Mouse (Mus musculus): ENCODE results near the gene Myo3a. TPM values are rescaled to one million over a fixed set of nuclear protein-coding genes. Genes with fewer than 3 reads are reported as not detected.

Gene Myo3a
- total and polyA plus RNA-seq, 3 experiments, result not detected

DNA sequence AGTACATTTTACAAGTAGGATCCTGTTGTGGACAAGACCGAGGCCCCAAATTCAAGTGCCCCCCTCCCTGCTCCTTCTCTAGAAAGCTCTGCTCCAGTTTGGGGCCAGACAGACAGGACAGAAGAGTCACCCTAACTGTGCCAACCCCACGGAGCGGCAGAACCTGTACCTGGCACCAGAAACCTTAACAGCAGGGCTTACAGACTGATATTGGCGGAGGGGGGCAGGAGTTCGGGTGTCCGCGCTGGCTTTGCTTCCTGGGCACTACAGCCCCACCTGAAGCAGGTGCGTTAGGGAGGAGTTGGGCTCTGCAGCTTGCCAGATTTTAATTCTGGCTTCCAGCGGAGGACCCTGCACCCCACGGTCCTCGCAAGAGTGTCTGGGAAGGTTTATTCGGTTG is 392.1 kb downstream of the Myo3a start:
- Histone ChIP-seq H3K79me2 (replicated peaks; ENCODE audit: control insufficient read depth, extremely low read depth, insufficient read depth, poor library complexity, severe bottlenecking) (no peaks in the 10 kb centered on the region), H3K4me1 (ENCODE audit: control insufficient read depth in 1 of 2, insufficient read depth in 2 of 2) (no peaks in the 10 kb centered on the region), H3K27me3 (replicated peaks) (no peaks in the 10 kb centered on the region), H3K4me3 (replicated peaks in 1 of 3; ENCODE audit: low read depth in 2 of 3, low read length in 2 of 3, poor library complexity in 1 of 3) (no peak overlapping the region), H3K9ac (ENCODE audit: insufficient read depth, low read depth) (no peak overlapping the region), H3K4me2 (ENCODE audit: insufficient read depth, low read depth, poor library complexity, severe bottlenecking) (no peak overlapping the region), H3K27ac (ENCODE audit: insufficient read depth, low read depth) (no peak overlapping the region), H3K36me3 (replicated peaks in 1 of 2; ENCODE audit: control insufficient read depth in 1 of 2, insufficient read depth in 1 of 2, low read length in 1 of 2) (no peaks in the 10 kb centered on the region), H3K9me3 (replicated peaks; ENCODE audit: low read length) (peaks cover 11% of the 10 kb centered on the region)
- in situ Hi-C loops (cut with MboI; ENCODE audit: low pct_ligation_motif_present, low pct_unique_long_range_greater_than_20kb, low sequenced_read_pairs), result no loop called here
- TF ChIP-seq ZKSCAN1 (IDR thresholded peaks at IDR 0.05; ENCODE audit: borderline replicate concordance, low read depth, low read length) (no peak), POLR2A (IDR thresholded peaks at IDR 0.05; ENCODE audit: low read depth, low read length) (no peak), UBTF (IDR thresholded peaks at IDR 0.05; ENCODE audit: low read depth, low read length) (no peak), RAD21 (IDR thresholded peaks at IDR 0.05; ENCODE audit: low read depth, low read length) (no peak), TBP (conservative IDR thresholded peaks at IDR 0.05; ENCODE audit: low read depth, low read length) (no peak), ELF1 (IDR thresholded peaks at IDR 0.05; ENCODE audit: low read depth, low read length) (no peak), CHD2 (IDR thresholded peaks at IDR 0.05; ENCODE audit: low read length) (no peak), ETS1 (conservative IDR thresholded peaks at IDR 0.05; ENCODE audit: low read depth, low read length) (no peak), MAZ (IDR thresholded peaks at IDR 0.05; ENCODE audit: low read depth, low read length) (no peak)
- dilution Hi-C loops (cut with MboI; ENCODE audit: extremely low pct_ligation_motif_present, extremely low pct_unique_long_range_greater_than_20kb, low sequenced_read_pairs), result no loop called here
- DNase-seq (ENCODE audit: extremely low read depth), result no peak

GRCm38 (mm10) chr2:22620030-22620429 is 392.7 kb downstream of the Myo3a start:
- Histone ChIP-seq H3K4me3 (replicated peaks in 1 of 3; ENCODE audit: low read depth in 2 of 3, low read length in 2 of 3, poor library complexity in 1 of 3) (no peak overlapping the region), H3K79me2 (replicated peaks; ENCODE audit: control insufficient read depth, extremely low read depth, insufficient read depth, poor library complexity, severe bottlenecking) (no peaks in the 10 kb centered on the region), H3K27me3 (replicated peaks) (no peaks in the 10 kb centered on the region), H3K4me1 (ENCODE audit: control insufficient read depth in 1 of 2, insufficient read depth in 2 of 2) (no peaks in the 10 kb centered on the region), H3K9me3 (replicated peaks; ENCODE audit: low read length) (peaks cover 11% of the 10 kb centered on the region), H3K36me3 (replicated peaks in 1 of 2; ENCODE audit: control insufficient read depth in 1 of 2, insufficient read depth in 1 of 2, low read length in 1 of 2) (no peaks in the 10 kb centered on the region), H3K9ac (ENCODE audit: insufficient read depth, low read depth) (no peak overlapping the region), H3K4me2 (ENCODE audit: insufficient read depth, low read depth, poor library complexity, severe bottlenecking) (no peak overlapping the region), H3K27ac (ENCODE audit: insufficient read depth, low read depth) (no peak overlapping the region)
- DNase-seq (ENCODE audit: extremely low read depth), result no peak
- TF ChIP-seq NRF1 (IDR thresholded peaks at IDR 0.05; ENCODE audit: low read depth, low read length), result no peak
- no peak for TF ChIP-seq HCFC1 (IDR thresholded peaks at IDR 0.05; ENCODE audit: low read depth, low read length)
- no peak for TF ChIP-seq RCOR1 (conservative IDR thresholded peaks at IDR 0.05; ENCODE audit: low read depth, low read length)
- TF ChIP-seq MXI1 (IDR thresholded peaks at IDR 0.05; ENCODE audit: low read depth, low read length), result no peak
- no peak for TF ChIP-seq EP300 (IDR thresholded peaks at IDR 0.05; ENCODE audit: low read length)
- no peak for TF ChIP-seq SIN3A (IDR thresholded peaks at IDR 0.05; ENCODE audit: low read length)
- no peak for TF ChIP-seq JUN (IDR thresholded peaks at IDR 0.05; ENCODE audit: insufficient read depth, low read depth, low read length)
- TF ChIP-seq PAX5 (IDR thresholded peaks at IDR 0.05; ENCODE audit: low read length), result no peak
- TF ChIP-seq ZKSCAN1 (IDR thresholded peaks at IDR 0.05; ENCODE audit: borderline replicate concordance, low read depth, low read length), result no peak
- TF ChIP-seq IRF4 (IDR thresholded peaks at IDR 0.05; ENCODE audit: low read depth, low read length), result no peak
- TF ChIP-seq ZMIZ1 (IDR thresholded peaks at IDR 0.05; ENCODE audit: low read depth, low read length), result no peak
- TF ChIP-seq MAX (IDR thresholded peaks at IDR 0.05; ENCODE audit: low read length), result no peak
- dilution Hi-C loops (cut with MboI; ENCODE audit: extremely low pct_ligation_motif_present, extremely low pct_unique_long_range_greater_than_20kb, low sequenced_read_pairs), result no loop called here
- in situ Hi-C loops (cut with MboI; ENCODE audit: low pct_ligation_motif_present, low pct_unique_long_range_greater_than_20kb, low sequenced_read_pairs), result no loop called here
